Mouse (Mus musculus): ENCODE measurements at regions not wholly inside any gene's neighbourhood (a gene's known extent, or its start where the extent isn't known, plus 50 kb on each side); places are given as distances from the start of the nearest gene placed in this dataset.

- DNase-seq (ENCODE audit: low spot score in 2 of 2) = no peak
These were observed 110.1 kb upstream of the Actbl2 start for GRCm38 (mm10) chr13:111144721-111145120.

- DNase-seq (ENCODE audit: low spot score in 2 of 2) = no peak
These were observed 96.7 kb upstream of the Actbl2 start for GRCm38 (mm10) chr13:111157921-111158638.

- no peak for DNase-seq (ENCODE audit: low spot score in 2 of 2)
These were observed 95.3 kb upstream of the Actbl2 start for GRCm38 (mm10) chr13:111159498-111159897.

- no peak for DNase-seq (ENCODE audit: low spot score in 2 of 2)
These were observed 89.3 kb upstream of the Actbl2 start for GRCm38 (mm10) chr13:111165538-111165937.

- no peak for DNase-seq (ENCODE audit: low spot score in 2 of 2)
These were observed 84.3 kb upstream of the Actbl2 start for GRCm38 (mm10) chr13:111170269-111171165.

GRCm38 (mm10) chr13:111179186-111179585 lies 75.6 kb upstream of the Actbl2 start:
- DNase-seq (ENCODE audit: low spot score in 2 of 2) = no peak

- DNase-seq (ENCODE audit: low spot score in 2 of 2) = no peak
These were observed 71.5 kb upstream of the Actbl2 start for GRCm38 (mm10) chr13:111183293-111183692.

- no peak for DNase-seq (ENCODE audit: low spot score in 2 of 2)
These were observed 69.0 kb upstream of the Actbl2 start for GRCm38 (mm10) chr13:111185799-111186198.

GRCm38 (mm10) chr13:111186833-111187232 lies 68.0 kb upstream of the Actbl2 start:
- DNase-seq (ENCODE audit: low spot score in 2 of 2) = no peak

GRCm38 (mm10) chr13:111193919-111194318 lies 60.9 kb upstream of the Actbl2 start:
- no peak for DNase-seq (ENCODE audit: low spot score in 2 of 2)

GRCm38 (mm10) chr13:111194337-111194736 lies 60.5 kb upstream of the Actbl2 start:
- DNase-seq (ENCODE audit: low spot score in 2 of 2) = no peak

GRCm38 (mm10) chr13:111201532-111201931 lies 53.3 kb upstream of the Actbl2 start:
- no peak for DNase-seq (ENCODE audit: low spot score in 2 of 2)

GRCm38 (mm10) chr13:111204580-111205285 lies 50.1 kb upstream of the Actbl2 start:
- no peak for DNase-seq (ENCODE audit: low spot score in 2 of 2)
